Mouse (Mus musculus) neural tube, embryonic 15.5 days (tissue): ENCODE measurements around the gene Vmn1r158. TPM values are rescaled to one million over a fixed set of nuclear protein-coding genes. Genes with fewer than 3 reads are reported as not detected.
"Not testable (repeated sequence)": the region's sequence is repeated elsewhere in the genome, so short reads cannot be mapped to it uniquely, and the experiment has no call there.

Experiments used
- ATAC-seq: fragments of 200-750 bp; cut with Nextera tagmentation; 2 replicates; pipeline ENCODE4 v1.8.0; 2017; ENCODE audit warnings: mild to moderate bottlenecking, moderate TSS enrichment, moderate library complexity; ENCODE audit not compliant: low FRiP score
- H3K27ac ChIP-seq: fragments of 300-500 bp; sonication (generic); replicated peaks from 2 replicates; pipeline ENCODE4 v1.5.1; 2015; ENCODE audit warnings: mild to moderate bottlenecking, inconsistent platforms
- H3K27me3 ChIP-seq: fragments of 300-500 bp; sonication (generic); replicated peaks from 2 replicates; pipeline ENCODE4 v1.6.1; 2015; ENCODE audit warnings: inconsistent platforms
- H3K36me3 ChIP-seq: fragments of 300-500 bp; sonication (generic); 2 replicates; pipeline ENCODE4 v1.6.1; 2015; ENCODE audit warnings: inconsistent platforms
- H3K4me1 ChIP-seq: fragments of 300-500 bp; sonication (generic); 2 replicates; pipeline ENCODE4 v1.6.1; 2015; ENCODE audit warnings: inconsistent platforms
- H3K4me2 ChIP-seq: fragments of 300-500 bp; sonication (generic); 2 replicates; pipeline ENCODE4 v1.6.1; 2015; ENCODE audit warnings: inconsistent platforms, mild to moderate bottlenecking, moderate library complexity
- H3K4me3 ChIP-seq: fragments of 300-500 bp; sonication (generic); replicated peaks from 2 replicates; pipeline ENCODE4 v1.5.1; 2015; ENCODE audit warnings: mild to moderate bottlenecking, inconsistent platforms
- H3K9ac ChIP-seq: fragments of 300-500 bp; sonication (generic); replicated peaks from 2 replicates; pipeline ENCODE4 v1.6.1; 2015; ENCODE audit warnings: mild to moderate bottlenecking, inconsistent platforms
- H3K9me3 ChIP-seq: fragments of 300-500 bp; sonication (generic); replicated peaks from 2 replicates; pipeline ENCODE4 v1.6.1; 2016; ENCODE audit warnings: inconsistent platforms
- WGBS: fragments of 180-500 bp; shearing (Covaris S2); methylation state at CpG from one replicate; pipeline ENCODE4 v1.1.7; 2015; ENCODE audit warnings: mixed read lengths; 5-methylcytosine and 5-hydroxymethylcytosine counted together
- polyA plus RNA-seq: library from polyadenylated mRNA; unstranded; fragments of >200 nt; fragmentation: Nextera tagmentation; extraction: Ambion mirVana; gene quantifications from 2 replicates; pipeline ENCODE4 v1.2.1, GENCODE M21; 2015

Vmn1r158 gene
- polyA plus RNA-seq, result not detected in 2 replicates

GRCm38 (mm10) chr7:22790682-22791081 lies at the start of gene Vmn1r158:
Gene Vmn1r158 (minus strand): TSS chr7:22790782.
- not testable (repeated sequence) for H3K4me3 ChIP-seq, H3K27me3 ChIP-seq, H3K27ac ChIP-seq, ATAC-seq, H3K4me2 ChIP-seq, H3K36me3 ChIP-seq, H3K9me3 ChIP-seq, H3K4me1 ChIP-seq, H3K9ac ChIP-seq
- 66% methylated on average over 2 of the region's 2 CpGs for WGBS

GRCm38 (mm10) chr7:22775981-22776380 lies 14.6 kb downstream of the Vmn1r158 start:
- not testable (repeated sequence) for H3K4me1 ChIP-seq, H3K4me2 ChIP-seq, H3K36me3 ChIP-seq, H3K27ac ChIP-seq, H3K9ac ChIP-seq, H3K9me3 ChIP-seq, ATAC-seq, H3K27me3 ChIP-seq, H3K4me3 ChIP-seq
- 97% methylated on average over 7 of the region's 11 CpGs for WGBS

- not testable (repeated sequence) for ATAC-seq, H3K4me3 ChIP-seq, H3K4me2 ChIP-seq, H3K36me3 ChIP-seq, H3K4me1 ChIP-seq, H3K27ac ChIP-seq, H3K9me3 ChIP-seq, H3K27me3 ChIP-seq, H3K9ac ChIP-seq
- 39% methylated on average over 2 of the region's 3 CpGs for WGBS
Measured at GRCm38 (mm10) chr7:22761397-22761796, 29.2 kb downstream of the Vmn1r158 start, which contains the start of gene Vmn1r157. Gene Vmn1r157 (plus strand): TSS chr7:22761697.

Other genes with a start within 250 kb of the Vmn1r158 start
- not detected in 2 replicates for gene Gm4201, start 225.4 kb downstream of the Vmn1r158 start, polyA plus RNA-seq
- not detected in 2 replicates for gene Gm4565, start 202.7 kb downstream of the Vmn1r158 start, polyA plus RNA-seq
- gene Vmn1r155, start 132.8 kb downstream of the Vmn1r158 start, polyA plus RNA-seq, result not detected in 2 replicates
- gene Gm8693, start 98.5 kb downstream of the Vmn1r158 start, polyA plus RNA-seq, result not detected in 2 replicates
- not detected in 2 replicates for gene Gm4567, start 71.1 kb downstream of the Vmn1r158 start, polyA plus RNA-seq
- not detected in 2 replicates for gene Vmn1r157, start 29.1 kb downstream of the Vmn1r158 start, polyA plus RNA-seq
- gene Vmn1r159, start 52.8 kb upstream of the Vmn1r158 start, polyA plus RNA-seq, result not detected in 2 replicates
- not detected in 2 replicates for gene Vmn1r160, start 80.4 kb upstream of the Vmn1r158 start, polyA plus RNA-seq
- gene Gm4214, start 193.9 kb upstream of the Vmn1r158 start, polyA plus RNA-seq, result not detected in 2 replicates
- gene Gm4216, start 229.1 kb upstream of the Vmn1r158 start, polyA plus RNA-seq, result not detected in 2 replicates